Mouse (Mus musculus): Measurements from ENCODE around the gene St8sia1.

Gene St8sia1

GRCm38 (mm10) chr6:142852419-142853377 is 111.6 kb downstream of the St8sia1 start:
- in situ Hi-C loops (cut with MboI; ENCODE audit: low pct_unique_long_range_greater_than_20kb in 1 of 2, low sequenced_read_pairs in 2 of 2, unreplicated experiment in 1 of 2): no loop called here

GRCm38 (mm10) chr6:142850436-142850835 is 113.8 kb downstream of the St8sia1 start:
- in situ Hi-C loops (cut with MboI; ENCODE audit: low pct_unique_long_range_greater_than_20kb in 1 of 2, low sequenced_read_pairs in 2 of 2, unreplicated experiment in 1 of 2): no loop called here

- in situ Hi-C loops (cut with MboI; ENCODE audit: low pct_unique_long_range_greater_than_20kb in 1 of 2, low sequenced_read_pairs in 2 of 2, unreplicated experiment in 1 of 2): no loop called here
Measured at GRCm38 (mm10) chr6:142849326-142849725, 114.9 kb downstream of the St8sia1 start.

GRCm38 (mm10) chr6:142847914-142848674 is 116.2 kb downstream of the St8sia1 start:
- in situ Hi-C loops (cut with MboI; ENCODE audit: low pct_unique_long_range_greater_than_20kb in 1 of 2, low sequenced_read_pairs in 2 of 2, unreplicated experiment in 1 of 2): no loop called here

GRCm38 (mm10) chr6:142846855-142847254 is 117.4 kb downstream of the St8sia1 start:
- in situ Hi-C loops (cut with MboI; ENCODE audit: low pct_unique_long_range_greater_than_20kb in 1 of 2, low sequenced_read_pairs in 2 of 2, unreplicated experiment in 1 of 2): no loop called here

GRCm38 (mm10) chr6:142845066-142845465 is 119.2 kb downstream of the St8sia1 start:
- in situ Hi-C loops (cut with MboI; ENCODE audit: low pct_unique_long_range_greater_than_20kb in 1 of 2, low sequenced_read_pairs in 2 of 2, unreplicated experiment in 1 of 2): no loop called here

GRCm38 (mm10) chr6:142844061-142844460 is 120.2 kb downstream of the St8sia1 start:
- in situ Hi-C loops (cut with MboI; ENCODE audit: low pct_unique_long_range_greater_than_20kb in 1 of 2, low sequenced_read_pairs in 2 of 2, unreplicated experiment in 1 of 2): no loop called here

- in situ Hi-C loops (cut with MboI; ENCODE audit: low pct_unique_long_range_greater_than_20kb in 1 of 2, low sequenced_read_pairs in 2 of 2, unreplicated experiment in 1 of 2): no loop called here
Measured at GRCm38 (mm10) chr6:142838501-142838900, 125.8 kb downstream of the St8sia1 start.

GRCm38 (mm10) chr6:142837326-142837725 is 126.9 kb downstream of the St8sia1 start:
- in situ Hi-C loops (cut with MboI; ENCODE audit: low pct_unique_long_range_greater_than_20kb in 1 of 2, low sequenced_read_pairs in 2 of 2, unreplicated experiment in 1 of 2): no loop called here

GRCm38 (mm10) chr6:142835726-142836125 is 128.5 kb downstream of the St8sia1 start:
- in situ Hi-C loops (cut with MboI; ENCODE audit: low pct_unique_long_range_greater_than_20kb in 1 of 2, low sequenced_read_pairs in 2 of 2, unreplicated experiment in 1 of 2): no loop called here

GRCm38 (mm10) chr6:142834911-142835310 is 129.3 kb downstream of the St8sia1 start:
- in situ Hi-C loops (cut with MboI; ENCODE audit: low pct_unique_long_range_greater_than_20kb in 1 of 2, low sequenced_read_pairs in 2 of 2, unreplicated experiment in 1 of 2): no loop called here

- in situ Hi-C loops (cut with MboI; ENCODE audit: low pct_unique_long_range_greater_than_20kb in 1 of 2, low sequenced_read_pairs in 2 of 2, unreplicated experiment in 1 of 2): no loop called here
Measured at GRCm38 (mm10) chr6:142831706-142832105, 132.5 kb downstream of the St8sia1 start.

GRCm38 (mm10) chr6:142831243-142831642 is 133.0 kb downstream of the St8sia1 start:
- in situ Hi-C loops (cut with MboI; ENCODE audit: low pct_unique_long_range_greater_than_20kb in 1 of 2, low sequenced_read_pairs in 2 of 2, unreplicated experiment in 1 of 2): no loop called here

- in situ Hi-C loops (cut with MboI; ENCODE audit: low pct_unique_long_range_greater_than_20kb in 1 of 2, low sequenced_read_pairs in 2 of 2, unreplicated experiment in 1 of 2): no loop called here
Measured at GRCm38 (mm10) chr6:142830221-142830620, 134.0 kb downstream of the St8sia1 start.

GRCm38 (mm10) chr6:142825449-142825848 is 138.8 kb downstream of the St8sia1 start:
- in situ Hi-C loops (cut with MboI; ENCODE audit: low pct_unique_long_range_greater_than_20kb in 1 of 2, low sequenced_read_pairs in 2 of 2, unreplicated experiment in 1 of 2): no loop called here

- in situ Hi-C loops (cut with MboI; ENCODE audit: low pct_unique_long_range_greater_than_20kb in 1 of 2, low sequenced_read_pairs in 2 of 2, unreplicated experiment in 1 of 2): no loop called here
Measured at GRCm38 (mm10) chr6:142823008-142823787, 141.1 kb downstream of the St8sia1 start.

GRCm38 (mm10) chr6:142818306-142818705 is 145.9 kb downstream of the St8sia1 start:
- in situ Hi-C loops (cut with MboI; ENCODE audit: low pct_unique_long_range_greater_than_20kb in 1 of 2, low sequenced_read_pairs in 2 of 2, unreplicated experiment in 1 of 2): no loop called here

GRCm38 (mm10) chr6:142815513-142815912 is 148.7 kb downstream of the St8sia1 start:
- in situ Hi-C loops (cut with MboI; ENCODE audit: low pct_unique_long_range_greater_than_20kb in 1 of 2, low sequenced_read_pairs in 2 of 2, unreplicated experiment in 1 of 2): no loop called here

GRCm38 (mm10) chr6:142814495-142814921 is 149.7 kb downstream of the St8sia1 start:
- in situ Hi-C loops (cut with MboI; ENCODE audit: low pct_unique_long_range_greater_than_20kb in 1 of 2, low sequenced_read_pairs in 2 of 2, unreplicated experiment in 1 of 2): no loop called here

Data from mouse embryonic stem cell (cell line).